Mouse (Mus musculus): Measurements from ENCODE around the gene Tnfsf12. TPM values are rescaled to one million over a fixed set of nuclear protein-coding genes. Genes with fewer than 3 reads are reported as not detected.

Tnfsf12 gene
- total and polyA plus RNA-seq, 2 experiments from 2014 or later: 5.0 to 7.1 TPM

GRCm38 (mm10) chr11:69685526-69686148 lies 10.0 kb downstream of the Tnfsf12 start, which contains the start of gene Tnfsf13:
Gene Tnfsf13 (minus strand): TSS chr11:69685784.
- Histone ChIP-seq H3K4me1 (ENCODE audit: insufficient read depth, low read length) (peaks cover 23% of the 10 kb centered on the region), H3K27ac (peak within 1 kb of the TSS; percentile 79), H3K9ac (replicated peaks; ENCODE audit: low read length) (peak within 1 kb of the TSS; percentile 37; the same call in 1 of the 2 replicates), H3K36me3 (ENCODE audit: insufficient read depth, low read length) (no peaks in the 10 kb centered on the region), H3K4me2 (ENCODE audit: low read depth, low read length) (no peak within 1 kb of the TSS), H3K4me3 (ENCODE audit: low read length) (no peak within 1 kb of the TSS), H3K9me3 (ENCODE audit: low read length) (no peaks in the 10 kb centered on the region), H3K27me3 (ENCODE audit: insufficient read depth, low read length) (no peaks in the 10 kb centered on the region)
- 25% methylated on average over 10 of the region's 10 CpGs for WGBS
- TF ChIP-seq CTCF (IDR thresholded peaks at IDR 0.05; ENCODE audit: low read depth): no peak
- ATAC-seq: no peak
- DNase-seq (ENCODE audit: low spot score): peak; percentile 64

GRCm38 (mm10) chr11:69684936-69685335 lies 10.7 kb downstream of the Tnfsf12 start:
- peak overlapping the region; percentile 37; the same call in 1 of the 2 replicates for H3K9ac ChIP-seq (replicated peaks; ENCODE audit: low read length)
- WGBS: 60% methylated on average over 6 of the region's 6 CpGs
- no peak for ATAC-seq

GRCm38 (mm10) chr11:69684128-69684745 lies 11.4 kb downstream of the Tnfsf12 start:
- H3K27ac ChIP-seq: no peak overlapping the region
- no peaks in the 10 kb centered on the region for H3K27me3 ChIP-seq (ENCODE audit: insufficient read depth, low read length)
- H3K36me3 ChIP-seq (ENCODE audit: insufficient read depth, low read length): peaks cover 3% of the 10 kb centered on the region; the same call in 1 of the 2 replicates
- TF ChIP-seq CTCF (IDR thresholded peaks at IDR 0.05; ENCODE audit: low read depth): no peak
- peaks cover 31% of the 10 kb centered on the region for H3K4me1 ChIP-seq (ENCODE audit: insufficient read depth, low read length)
- WGBS: 85% methylated on average over 12 of the region's 12 CpGs
- ATAC-seq (no peak), DNase-seq (ENCODE audit: low spot score) (no peak)
- H3K4me3 ChIP-seq (ENCODE audit: low read length): no peak overlapping the region
- H3K9ac ChIP-seq (replicated peaks; ENCODE audit: low read length): no peak overlapping the region
- no peak overlapping the region for H3K4me2 ChIP-seq (ENCODE audit: low read depth, low read length)
- H3K9me3 ChIP-seq (ENCODE audit: low read length): no peaks in the 10 kb centered on the region

More at GRCm38 (mm10) chr11:69684936-69685335, 10.7 kb downstream of the Tnfsf12 start:
- Histone ChIP-seq H3K9me3 (ENCODE audit: low read length) (no peaks in the 10 kb centered on the region), H3K4me3 (ENCODE audit: low read length) (no peak overlapping the region), H3K27me3 (ENCODE audit: insufficient read depth, low read length) (no peaks in the 10 kb centered on the region), H3K4me1 (ENCODE audit: insufficient read depth, low read length) (peaks cover 28% of the 10 kb centered on the region), H3K4me2 (ENCODE audit: low read depth, low read length) (no peak overlapping the region), H3K27ac (peak overlapping the region; percentile 79; the same call in 1 of the 2 replicates), H3K36me3 (ENCODE audit: insufficient read depth, low read length) (no peaks in the 10 kb centered on the region)
- no peak for TF ChIP-seq CTCF (IDR thresholded peaks at IDR 0.05; ENCODE audit: low read depth)
- no peak for DNase-seq (ENCODE audit: low spot score)

GRCm38 (mm10) chr11:69683576-69683975 lies 12.1 kb downstream of the Tnfsf12 start:
- no peak for ATAC-seq
- H3K9ac ChIP-seq (replicated peaks; ENCODE audit: low read length): no peak overlapping the region
- no peak for TF ChIP-seq CTCF (IDR thresholded peaks at IDR 0.05; ENCODE audit: low read depth)

GRCm38 (mm10) chr11:69682840-69683533 lies 12.7 kb downstream of the Tnfsf12 start:
- Histone ChIP-seq H3K27ac (peak overlapping the region; percentile 84), H3K9me3 (ENCODE audit: low read length) (no peaks in the 10 kb centered on the region), H3K9ac (replicated peaks; ENCODE audit: low read length) (peak overlapping the region; percentile 44), H3K36me3 (ENCODE audit: insufficient read depth, low read length) (peaks cover 12% of the 10 kb centered on the region; the same call in 1 of the 2 replicates), H3K27me3 (ENCODE audit: insufficient read depth, low read length) (no peaks in the 10 kb centered on the region), H3K4me1 (ENCODE audit: insufficient read depth, low read length) (peaks cover 32% of the 10 kb centered on the region), H3K4me2 (ENCODE audit: low read depth, low read length) (peak overlapping the region; percentile 83), H3K4me3 (ENCODE audit: low read length) (peak overlapping the region; percentile 22)
- 15% methylated on average over 12 of the region's 12 CpGs for WGBS
- ATAC-seq (peak; percentile 33; the same call in 1 of the 2 replicates), DNase-seq (ENCODE audit: low spot score) (peak; percentile 96)
- TF ChIP-seq CTCF (IDR thresholded peaks at IDR 0.05; ENCODE audit: low read depth): peak; percentile 95

More at GRCm38 (mm10) chr11:69683576-69683975, 12.1 kb downstream of the Tnfsf12 start:
- H3K27ac ChIP-seq: peak overlapping the region; percentile 84; the same call in 1 of the 2 replicates
- H3K27me3 ChIP-seq (ENCODE audit: insufficient read depth, low read length): no peaks in the 10 kb centered on the region
- H3K4me2 ChIP-seq (ENCODE audit: low read depth, low read length): peak overlapping the region; percentile 83; the same call in 1 of the 2 replicates
- peaks cover 32% of the 10 kb centered on the region for H3K4me1 ChIP-seq (ENCODE audit: insufficient read depth, low read length)
- WGBS: 82% methylated on average over 7 of the region's 7 CpGs
- H3K36me3 ChIP-seq (ENCODE audit: insufficient read depth, low read length): peaks cover 6% of the 10 kb centered on the region; the same call in 1 of the 2 replicates
- no peak overlapping the region for H3K4me3 ChIP-seq (ENCODE audit: low read length)
- no peak for DNase-seq (ENCODE audit: low spot score)
- H3K9me3 ChIP-seq (ENCODE audit: low read length): no peaks in the 10 kb centered on the region

GRCm38 (mm10) chr11:69682209-69682839 lies 13.3 kb downstream of the Tnfsf12 start:
- WGBS: 24% methylated on average over 24 of the region's 24 CpGs
- peak overlapping the region; percentile 83 for H3K4me2 ChIP-seq (ENCODE audit: low read depth, low read length)
- 0 out of 2 replicates have a peak, but pooled peaks have one; percentile 0 for ATAC-seq

More at GRCm38 (mm10) chr11:69682209-69682839, 13.3 kb downstream of the Tnfsf12 start:
- H3K9ac ChIP-seq (replicated peaks; ENCODE audit: low read length): peak overlapping the region; percentile 76
- peaks cover 15% of the 10 kb centered on the region; the same call in 1 of the 2 replicates for H3K36me3 ChIP-seq (ENCODE audit: insufficient read depth, low read length)
- DNase-seq (ENCODE audit: low spot score): no peak
- H3K4me3 ChIP-seq (ENCODE audit: low read length): peak overlapping the region; percentile 79
- H3K9me3 ChIP-seq (ENCODE audit: low read length): no peaks in the 10 kb centered on the region
- H3K27ac ChIP-seq: peak overlapping the region; percentile 84
- H3K4me1 ChIP-seq (ENCODE audit: insufficient read depth, low read length): peaks cover 32% of the 10 kb centered on the region
- TF ChIP-seq CTCF (IDR thresholded peaks at IDR 0.05; ENCODE audit: low read depth): no peak
- H3K27me3 ChIP-seq (ENCODE audit: insufficient read depth, low read length): no peaks in the 10 kb centered on the region

Data from hindbrain, postnatal 0 days (tissue).